8 mouse cellular contexts compared by ENCODE assay signal in genomic region chr1:134077389-134078060, GRCm38 (mm10). TPM values are rescaled to one million over a fixed set of nuclear protein-coding genes. Genes with fewer than 3 reads are reported as not detected.
A peak's percentile ranks its signal among the peaks of the same experiment; 100 is the strongest.
DNase-seq lines count a peak whose midpoint lies in the region; ATAC-seq and TF ChIP-seq lines count a peak whose summit lies in the region.

No protein-coding gene starts in this region.

- 19% methylated on average over 14 of the region's 14 CpGs for WGBS in heart, postnatal 0 days
- WGBS in limb, embryonic 13.5 days, result 50% methylated on average over 14 of the region's 14 CpGs
- WGBS in midbrain, embryonic 16.5 days, result 14% methylated on average over 14 of the region's 14 CpGs

- no peak for TF ChIP-seq POLR2A in testis, adult 2 months (IDR thresholded peaks at IDR 0.05; ENCODE audit: control insufficient read depth, low read depth, low read length)

- DNase-seq in testis, postnatal 10 days (ENCODE audit: low spot score), result no peak
- DNase-seq in heart, postnatal 0 days (ENCODE audit: low spot score), result no peak
- DNase-seq in ovary, postnatal 14 days (ENCODE audit: low spot score), result no peak
- no peak for DNase-seq in adrenal gland, postnatal 10 days

- peak overlapping the region; percentile 76 for H3K4me3 ChIP-seq in testis, adult 2 months (ENCODE audit: control insufficient read depth, low read depth, low read length)
- peak overlapping the region; percentile 68 for H3K4me3 ChIP-seq in heart, postnatal 0 days (ENCODE audit: low read depth, low read length)
- H3K4me3 ChIP-seq in limb, embryonic 13.5 days, result peak overlapping the region; percentile 70
- H3K4me3 ChIP-seq in midbrain, embryonic 16.5 days (ENCODE audit: low read depth, low read length), result peak overlapping the region; percentile 54

- H3K9me3 ChIP-seq in heart, postnatal 0 days (replicated peaks; ENCODE audit: control insufficient read depth, low read length), result no peaks in the 10 kb centered on the region
- no peaks in the 10 kb centered on the region for H3K9me3 ChIP-seq in limb, embryonic 13.5 days
- no peaks in the 10 kb centered on the region for H3K9me3 ChIP-seq in midbrain, embryonic 16.5 days (replicated peaks; ENCODE audit: control insufficient read depth, low read length, poor library complexity, severe bottlenecking)

- H3K27ac ChIP-seq in testis, adult 2 months (ENCODE audit: control insufficient read depth, insufficient read depth, low read depth, low read length), result no peak overlapping the region
- H3K27ac ChIP-seq in heart, postnatal 0 days (ENCODE audit: low read depth), result peak overlapping the region; percentile 80
- H3K27ac ChIP-seq in limb, embryonic 13.5 days, result no peak overlapping the region
- H3K27ac ChIP-seq in midbrain, embryonic 16.5 days (ENCODE audit: low read length), result peak overlapping the region; percentile 58

- H3K9ac ChIP-seq in heart, postnatal 0 days (replicated peaks; ENCODE audit: low read depth, low read length), result peak overlapping the region; percentile 85
- H3K9ac ChIP-seq in limb, embryonic 13.5 days, result peak overlapping the region; percentile 89
- H3K9ac ChIP-seq in midbrain, embryonic 16.5 days (ENCODE audit: low read depth, low read length), result peak overlapping the region; percentile 78

- H3K27me3 ChIP-seq in testis, adult 2 months (ENCODE audit: control insufficient read depth, insufficient read depth, low read length), result no peaks in the 10 kb centered on the region
- no peaks in the 10 kb centered on the region for H3K27me3 ChIP-seq in heart, postnatal 0 days (ENCODE audit: control insufficient read depth, insufficient read depth, low read length)
- no peaks in the 10 kb centered on the region for H3K27me3 ChIP-seq in limb, embryonic 13.5 days
- H3K27me3 ChIP-seq in midbrain, embryonic 16.5 days (ENCODE audit: control insufficient read depth, insufficient read depth, low read depth, low read length), result no peaks in the 10 kb centered on the region

- H3K36me3 ChIP-seq in testis, adult 2 months (ENCODE audit: control insufficient read depth, insufficient read depth, low read length), result no peaks in the 10 kb centered on the region
- peaks cover 28% of the 10 kb centered on the region for H3K36me3 ChIP-seq in heart, postnatal 0 days (replicated peaks; ENCODE audit: control insufficient read depth, insufficient read depth, low read length)
- peaks cover 20% of the 10 kb centered on the region for H3K36me3 ChIP-seq in limb, embryonic 13.5 days
- H3K36me3 ChIP-seq in midbrain, embryonic 16.5 days (ENCODE audit: control insufficient read depth, insufficient read depth, low read length), result no peaks in the 10 kb centered on the region

- TF ChIP-seq EP300 in heart, postnatal 0 days (IDR thresholded peaks at IDR 0.05; ENCODE audit: low read depth), result peak; percentile 2; the same call in 1 of the 2 replicates

- ATAC-seq in common myeloid progenitor, adult 5-6 weeks (replicated peaks; ENCODE audit: low read depth, poor library complexity, severe bottlenecking), result peak; percentile 23
- no peak for ATAC-seq in heart, postnatal 0 days (ENCODE audit: insufficient read depth, low read depth)
- no peak for ATAC-seq in limb, embryonic 13.5 days (ENCODE audit: low FRiP score, low read depth)
- no peak for ATAC-seq in midbrain, embryonic 16.5 days

- H3K4me2 ChIP-seq in heart, postnatal 0 days (ENCODE audit: low read depth, low read length), result peak overlapping the region; percentile 77
- H3K4me2 ChIP-seq in limb, embryonic 13.5 days (replicated peaks), result peak overlapping the region; percentile 90
- H3K4me2 ChIP-seq in midbrain, embryonic 16.5 days (ENCODE audit: low read length), result peak overlapping the region; percentile 76

- no peak for TF ChIP-seq CTCF in testis, adult 2 months (IDR thresholded peaks at IDR 0.05; ENCODE audit: control insufficient read depth, insufficient read depth, insufficient replicate concordance, low read depth, low read length)
- TF ChIP-seq CTCF in heart, postnatal 0 days (IDR thresholded peaks at IDR 0.05; ENCODE audit: low read depth), result peak; percentile 20; the same call in 1 of the 2 replicates

- H3K4me1 ChIP-seq in testis, adult 2 months (ENCODE audit: control insufficient read depth, insufficient read depth, low read length), result peaks cover 5% of the 10 kb centered on the region; the same call in 1 of the 2 replicates
- H3K4me1 ChIP-seq in heart, postnatal 0 days (ENCODE audit: control insufficient read depth, insufficient read depth), result peaks cover 58% of the 10 kb centered on the region
- peaks cover 60% of the 10 kb centered on the region for H3K4me1 ChIP-seq in limb, embryonic 13.5 days
- H3K4me1 ChIP-seq in midbrain, embryonic 16.5 days (ENCODE audit: control insufficient read depth, insufficient read depth, low read length), result peaks cover 26% of the 10 kb centered on the region

RNA-seq across cellular contexts. Expression of gene Btg2, which starts 1.4 kb away (rescaled TPM):
- 2.9 and 4.1 TPM in 2 replicates for polyA plus RNA-seq in testis, adult 2 months (2012; rRNA removed)
- 87.7 and 93.6 TPM in 2 replicates for total RNA-seq in common myeloid progenitor, adult 5-6 weeks (2017)
- total RNA-seq in heart, postnatal 0 days (2014; rRNA removed; ENCODE audit: low replicate concordance), result 46.8 and 52.9 TPM in 2 replicates
- 27.4 and 33.7 TPM in 2 replicates for polyA plus RNA-seq in heart, postnatal 0 days (2015; fragmentation: Nextera tagmentation; extraction: Ambion mirVana)
- polyA plus RNA-seq in limb, embryonic 13.5 days (2015; fragmentation: Nextera tagmentation; extraction: Ambion mirVana), result 27.1 and 28.2 TPM in 2 replicates
- 27.2 and 34.9 TPM in 2 replicates for polyA plus RNA-seq in midbrain, embryonic 16.5 days (2015; fragmentation: Nextera tagmentation; extraction: Ambion mirVana)
- 10 to 100 TPM; 32.4 to 58.1 TPM for total RNA-seq in adrenal gland, postnatal 10 days (2021)

RNA-seq across cellular contexts. Expression of gene Chit1, which starts 33.5 kb away (rescaled TPM):
- 8.7 and 10.4 TPM in 2 replicates for polyA plus RNA-seq in testis, adult 2 months (2012; rRNA removed)
- 0.53 and 0.55 TPM in 2 replicates for total RNA-seq in common myeloid progenitor, adult 5-6 weeks (2017)
- 0.76 and 1.5 TPM in 2 replicates for total RNA-seq in heart, postnatal 0 days (2014; rRNA removed; ENCODE audit: low replicate concordance)
- 0.19 and 0.30 TPM in 2 replicates for polyA plus RNA-seq in heart, postnatal 0 days (2015; fragmentation: Nextera tagmentation; extraction: Ambion mirVana)
- polyA plus RNA-seq in limb, embryonic 13.5 days (2015; fragmentation: Nextera tagmentation; extraction: Ambion mirVana), result 0.17 and 0.26 TPM in 2 replicates
- polyA plus RNA-seq in midbrain, embryonic 16.5 days (2015; fragmentation: Nextera tagmentation; extraction: Ambion mirVana), result 0.21 TPM in 1 of 2 replicates, not detected in the other
- under 1 TPM in 1 of 2 experiments, not detected in 1; 0.15 TPM for total RNA-seq in adrenal gland, postnatal 10 days (2021)

RNA-seq across cellular contexts. Expression of gene Fmod, which starts 40.5 kb away (rescaled TPM):
- 3.6 and 5.1 TPM in 2 replicates for polyA plus RNA-seq in testis, adult 2 months (2012; rRNA removed)
- not detected in 2 replicates for total RNA-seq in common myeloid progenitor, adult 5-6 weeks (2017)
- 11.2 and 12.5 TPM in 2 replicates for total RNA-seq in heart, postnatal 0 days (2014; rRNA removed; ENCODE audit: low replicate concordance)
- polyA plus RNA-seq in heart, postnatal 0 days (2015; fragmentation: Nextera tagmentation; extraction: Ambion mirVana), result 7.7 and 8.9 TPM in 2 replicates
- 42.1 and 48.5 TPM in 2 replicates for polyA plus RNA-seq in limb, embryonic 13.5 days (2015; fragmentation: Nextera tagmentation; extraction: Ambion mirVana)
- polyA plus RNA-seq in midbrain, embryonic 16.5 days (2015; fragmentation: Nextera tagmentation; extraction: Ambion mirVana), result 9.8 and 15.2 TPM in 2 replicates
- 10 to 100 TPM; 17.4 to 22.2 TPM for total RNA-seq in adrenal gland, postnatal 10 days (2021)

Comparison
In these comparisons a context has a peak if more than half of its experiments do, and no peak if none do; other contexts are left out.
1. H3K27ac ChIP-seq: peak in heart, postnatal 0 days (single experiment) and midbrain, embryonic 16.5 days (single experiment); none in testis, adult 2 months (single experiment) and limb, embryonic 13.5 days (single experiment).
2. Peak in every context shown above with its lines, with median percentiles within 50 percentile points of each other: H3K4me3 ChIP-seq, H3K4me2 ChIP-seq and H3K9ac ChIP-seq.